8 mouse cellular contexts compared by ENCODE assay signal in the genomic region with DNA sequence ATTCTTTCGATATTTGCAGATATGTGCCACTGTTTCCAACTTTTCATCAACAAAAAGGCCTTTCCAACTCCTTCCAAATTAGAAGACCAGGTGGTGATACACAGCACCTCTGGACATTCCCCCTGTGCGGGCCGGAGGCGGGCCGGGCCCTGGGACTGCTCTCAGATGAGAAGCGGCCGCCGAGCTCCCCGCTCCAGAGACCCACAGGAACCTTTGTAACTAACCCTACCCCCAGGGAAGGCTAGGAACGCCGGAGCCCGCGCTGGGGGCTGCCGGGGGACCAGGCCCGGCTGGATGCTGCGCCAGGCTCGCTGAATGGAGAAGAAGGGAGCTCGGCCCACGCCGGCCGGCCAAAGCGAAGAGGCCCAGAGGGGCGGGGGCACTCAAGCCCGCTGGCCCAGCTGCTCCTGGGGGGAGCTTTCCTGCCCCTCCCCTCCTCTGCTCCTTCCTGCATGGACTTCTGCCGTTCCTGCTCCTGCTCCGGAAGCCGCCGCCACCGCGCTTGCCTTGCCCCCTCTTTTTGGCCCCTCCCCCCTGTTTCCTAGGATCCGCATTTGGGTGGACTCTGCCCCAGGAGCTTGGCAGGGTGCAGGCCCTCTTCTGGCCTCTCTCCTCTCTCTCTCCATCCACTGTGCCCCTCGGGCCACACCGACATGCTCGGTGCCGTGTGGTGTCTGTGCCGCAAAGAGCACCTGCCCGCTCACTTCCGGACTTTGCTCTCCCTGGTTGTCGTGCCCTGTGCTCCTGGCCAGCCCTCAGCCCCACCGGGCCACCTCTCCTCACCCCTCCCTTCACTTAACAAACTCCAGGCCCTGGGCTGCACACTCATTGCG. TPM values are rescaled to one million over a fixed set of nuclear protein-coding genes. Genes with fewer than 3 reads are reported as not detected.
DNase-seq lines count a peak whose midpoint lies in the region; ATAC-seq and TF ChIP-seq lines count a peak whose summit lies in the region.
"Had no signal": no experiment of that assay in that cellular context is flagged by ENCODE, and none has a peak within 500 bp of the region (broad histone marks: within the 10 kb centered on the region; RNA-seq: fewer than 3 reads in every experiment).

No protein-coding gene starts in this region.

- no peaks in the 10 kb centered on the region for H3K27me3 ChIP-seq in ES-Bruce4 (ENCODE audit: control insufficient read depth, insufficient read depth, low read length, poor library complexity, severe bottlenecking)
- peaks cover 30% of the 10 kb centered on the region for H3K27me3 ChIP-seq in embryonic facial prominence, embryonic 10.5 days (replicated peaks; ENCODE audit: low read depth, poor library complexity, severe bottlenecking)
- H3K27me3 ChIP-seq in liver, embryonic 11.5 days (replicated peaks; ENCODE audit: control insufficient read depth, insufficient read depth, low read length): no peaks in the 10 kb centered on the region
- H3K27me3 ChIP-seq in cerebellum, adult 2 months (ENCODE audit: control insufficient read depth, insufficient read depth, low read length): no peaks in the 10 kb centered on the region
- H3K27me3 ChIP-seq: Patski had no signal

- H3K9ac ChIP-seq in ES-Bruce4 (ENCODE audit: low read depth, poor library complexity, severe bottlenecking): peak overlapping the region; percentile 70
- H3K9ac ChIP-seq in liver, embryonic 11.5 days (ENCODE audit: low read depth, low read length): no peak overlapping the region

- H3K9me3 ChIP-seq in ES-Bruce4 (replicated peaks; ENCODE audit: control insufficient read depth, insufficient read depth, low read length, poor library complexity, severe bottlenecking): no peaks in the 10 kb centered on the region
- H3K9me3 ChIP-seq in embryonic facial prominence, embryonic 10.5 days: no peaks in the 10 kb centered on the region
- no peaks in the 10 kb centered on the region for H3K9me3 ChIP-seq in liver, embryonic 11.5 days (ENCODE audit: control insufficient read depth, low read length)

- WGBS in embryonic facial prominence, embryonic 10.5 days: 36% methylated on average over 41 of the region's 41 CpGs
- 58% methylated on average over 41 of the region's 41 CpGs for WGBS in liver, embryonic 11.5 days
- WGBS in cerebellum, adult 2 months: 59% methylated on average over 41 of the region's 41 CpGs

- H3K4me1 ChIP-seq in ES-Bruce4 (ENCODE audit: control insufficient read depth, insufficient read depth, low read length): peaks cover 11% of the 10 kb centered on the region
- H3K4me1 ChIP-seq in embryonic facial prominence, embryonic 10.5 days: peaks cover 63% of the 10 kb centered on the region
- H3K4me1 ChIP-seq in liver, embryonic 11.5 days (replicated peaks; ENCODE audit: control insufficient read depth, insufficient read depth, low read length): peaks cover 19% of the 10 kb centered on the region
- H3K4me1 ChIP-seq in cerebellum, adult 2 months (ENCODE audit: control insufficient read depth, insufficient read depth, low read length): peaks cover 35% of the 10 kb centered on the region

- 0 out of 2 replicates have a peak, but pooled peaks have one; percentile 28 for TF ChIP-seq EP300 in ES-Bruce4 (IDR thresholded peaks at IDR 0.05; ENCODE audit: insufficient read depth, low read depth, low read length)

- H3K4me3 ChIP-seq in ES-Bruce4 (ENCODE audit: low read depth, low read length): peak overlapping the region; percentile 29
- H3K4me3 ChIP-seq in embryonic facial prominence, embryonic 10.5 days: peak overlapping the region; percentile 8; the same call in 1 of the 2 replicates
- no peak overlapping the region; the same call in 1 of the 2 replicates for H3K4me3 ChIP-seq in liver, embryonic 11.5 days (ENCODE audit: low read depth, low read length)
- no peak overlapping the region for H3K4me3 ChIP-seq in cerebellum, adult 2 months (replicated peaks; ENCODE audit: insufficient read depth, low read depth, low read length)

- peak; percentile 57 for ATAC-seq in liver, embryonic 11.5 days (replicated peaks; ENCODE audit: low FRiP score)
- ATAC-seq in activated CD4-positive, CD25-positive, alpha-beta regulatory T cell, adult 4 months: no peak

- DNase-seq in embryonic facial prominence, embryonic 10.5 days (ENCODE audit: low spot score): peak; percentile 56
- DNase-seq in kidney, adult 11 months: peak; percentile 88
- no peak for DNase-seq in liver, embryonic 11.5 days (ENCODE audit: low spot score)
- no peak for DNase-seq in B cell, adult 2 months
- DNase-seq in cerebellum, adult 2 months: no peak

- peak overlapping the region; percentile 34 for H3K27ac ChIP-seq in ES-Bruce4 (ENCODE audit: insufficient read depth, low read length)
- peak overlapping the region; percentile 68 for H3K27ac ChIP-seq in embryonic facial prominence, embryonic 10.5 days (replicated peaks)
- H3K27ac ChIP-seq in liver, embryonic 11.5 days (ENCODE audit: low read depth, low read length): peak overlapping the region; percentile 78
- no peak overlapping the region for H3K27ac ChIP-seq in cerebellum, adult 2 months (ENCODE audit: insufficient read depth, low read length)

- H3K4me2 ChIP-seq in liver, embryonic 11.5 days: peak overlapping the region; percentile 43

- TF ChIP-seq CTCF in ES-Bruce4 (IDR thresholded peaks at IDR 0.05; ENCODE audit: low read depth, low read length): no peak
- no peak for TF ChIP-seq CTCF in cerebellum, adult 2 months (IDR thresholded peaks at IDR 0.05; ENCODE audit: borderline replicate concordance, insufficient read depth, low read depth, low read length)

- no peak for TF ChIP-seq POLR2A in ES-Bruce4 (IDR thresholded peaks at IDR 0.05; ENCODE audit: insufficient read depth, low read length)
- no peak for TF ChIP-seq POLR2A in cerebellum, adult 2 months (IDR thresholded peaks at IDR 0.05; ENCODE audit: borderline replicate concordance, insufficient read depth, low read length)

- no peaks in the 10 kb centered on the region; the same call in 1 of the 2 replicates for H3K36me3 ChIP-seq in ES-Bruce4 (ENCODE audit: control insufficient read depth, insufficient read depth, low read length, poor library complexity, severe bottlenecking)
- peaks cover 94% of the 10 kb centered on the region for H3K36me3 ChIP-seq in embryonic facial prominence, embryonic 10.5 days (replicated peaks)
- H3K36me3 ChIP-seq in liver, embryonic 11.5 days (ENCODE audit: control insufficient read depth, insufficient read depth, low read length): peaks cover 30% of the 10 kb centered on the region

RNA-seq across cellular contexts. Expression of a gene that starts 30.5 kb away (rescaled TPM):
- polyA plus RNA-seq in ES-Bruce4 (2011; ENCODE audit: insufficient read depth, insufficient read length, low read depth, missing spikeins): 76.8 and 79.9 TPM in 2 replicates
- 30.8 and 36.6 TPM in 2 replicates for polyA plus RNA-seq in embryonic facial prominence, embryonic 10.5 days (2016; fragmentation: Nextera tagmentation; extraction: Ambion mirVana)
- 29.4 and 30.6 TPM in 2 replicates for polyA plus RNA-seq in liver, embryonic 11.5 days (2014; fragmentation: Nextera tagmentation; extraction: Ambion mirVana)
- polyA plus RNA-seq in cerebellum, adult 2 months (2012; rRNA removed): 402 and 421 TPM in 2 replicates
- polyA plus RNA-seq in activated CD4-positive, CD25-positive, alpha-beta regulatory T cell, adult 4 months (2017; shearing (Covaris generic)): 1 to 10 TPM; 3.9 to 6.0 TPM

RNA-seq across cellular contexts. Expression of a gene that starts 34.8 kb away (rescaled TPM):
- 4.8 and 7.7 TPM in 2 replicates for polyA plus RNA-seq in ES-Bruce4 (2011; ENCODE audit: insufficient read depth, insufficient read length, low read depth, missing spikeins)
- 24.7 and 25.0 TPM in 2 replicates for polyA plus RNA-seq in embryonic facial prominence, embryonic 10.5 days (2016; fragmentation: Nextera tagmentation; extraction: Ambion mirVana)
- polyA plus RNA-seq in liver, embryonic 11.5 days (2014; fragmentation: Nextera tagmentation; extraction: Ambion mirVana): 12.3 and 12.4 TPM in 2 replicates
- 60.6 and 61.1 TPM in 2 replicates for polyA plus RNA-seq in cerebellum, adult 2 months (2012; rRNA removed)
- polyA plus RNA-seq in activated CD4-positive, CD25-positive, alpha-beta regulatory T cell, adult 4 months (2017; shearing (Covaris generic)): 10 to 100 TPM; 51.1 to 65.5 TPM

RNA-seq across cellular contexts. Expression of a gene that starts 37.4 kb away (rescaled TPM):
- polyA plus RNA-seq in ES-Bruce4 (2011; ENCODE audit: insufficient read depth, insufficient read length, low read depth, missing spikeins): 51.6 and 59.8 TPM in 2 replicates
- 100 and 109 TPM in 2 replicates for polyA plus RNA-seq in embryonic facial prominence, embryonic 10.5 days (2016; fragmentation: Nextera tagmentation; extraction: Ambion mirVana)
- polyA plus RNA-seq in liver, embryonic 11.5 days (2014; fragmentation: Nextera tagmentation; extraction: Ambion mirVana): 95.1 and 101 TPM in 2 replicates
- 246 and 265 TPM in 2 replicates for polyA plus RNA-seq in cerebellum, adult 2 months (2012; rRNA removed)
- polyA plus RNA-seq in activated CD4-positive, CD25-positive, alpha-beta regulatory T cell, adult 4 months (2017; shearing (Covaris generic)): 10 to 100 TPM; 34.9 to 49.5 TPM

RNA-seq across cellular contexts. Expression of a gene that starts 44.5 kb away (rescaled TPM):
- polyA plus RNA-seq in ES-Bruce4 (2011; ENCODE audit: insufficient read depth, insufficient read length, low read depth, missing spikeins): 0.20 TPM in 1 of 2 replicates, not detected in the other
- 0.34 and 0.99 TPM in 2 replicates for polyA plus RNA-seq in embryonic facial prominence, embryonic 10.5 days (2016; fragmentation: Nextera tagmentation; extraction: Ambion mirVana)
- polyA plus RNA-seq in liver, embryonic 11.5 days (2014; fragmentation: Nextera tagmentation; extraction: Ambion mirVana): 0.04 TPM in 1 of 2 replicates, not detected in the other
- 0.38 and 0.44 TPM in 2 replicates for polyA plus RNA-seq in cerebellum, adult 2 months (2012; rRNA removed)
- under 1 TPM in 1 of 2 experiments, not detected in 1; 0.09 TPM for polyA plus RNA-seq in activated CD4-positive, CD25-positive, alpha-beta regulatory T cell, adult 4 months (2017; shearing (Covaris generic))
- polyA plus RNA-seq: Patski had no signal

RNA-seq across cellular contexts. Expression of a gene that starts 58.3 kb away (rescaled TPM):
- polyA plus RNA-seq in ES-Bruce4 (2011; ENCODE audit: insufficient read depth, insufficient read length, low read depth, missing spikeins): not detected in 2 replicates
- 0.29 TPM in 1 of 2 replicates, not detected in the other for polyA plus RNA-seq in embryonic facial prominence, embryonic 10.5 days (2016; fragmentation: Nextera tagmentation; extraction: Ambion mirVana)
- 0.23 and 0.30 TPM in 2 replicates for polyA plus RNA-seq in liver, embryonic 11.5 days (2014; fragmentation: Nextera tagmentation; extraction: Ambion mirVana)
- polyA plus RNA-seq in cerebellum, adult 2 months (2012; rRNA removed): 0.18 and 0.21 TPM in 2 replicates
- not detected for polyA plus RNA-seq in activated CD4-positive, CD25-positive, alpha-beta regulatory T cell, adult 4 months (2017; shearing (Covaris generic))
- polyA plus RNA-seq: Patski had no signal

Comparison
In these comparisons a context has a peak if more than half of its experiments do, and no peak if none do; other contexts are left out.
1. H3K4me3 ChIP-seq: peak in ES-Bruce4 (single experiment) and embryonic facial prominence, embryonic 10.5 days (single experiment); none in liver, embryonic 11.5 days (single experiment) and cerebellum, adult 2 months (single experiment).
2. DNase-seq: peak in embryonic facial prominence, embryonic 10.5 days (single experiment) and kidney, adult 11 months (single experiment); none in liver, embryonic 11.5 days (single experiment), B cell, adult 2 months (0 of 2) and cerebellum, adult 2 months (0 of 2).